Mouse (Mus musculus) liver, embryonic 14.5 days (tissue): ENCODE data around the gene Map7.

ENCODE experiments used
- CTCF ChIP-seq: IDR thresholded peaks from 2 replicates; pipeline ENCODE4 v1.5.1; 2016; ENCODE audit warnings: antibody characterized with exemption, low read depth, control low read depth
- EP300 ChIP-seq: IDR thresholded peaks from 2 replicates; pipeline ENCODE4 v1.6.1; 2016; ENCODE audit warnings: antibody characterized with exemption, low read depth

DNA sequence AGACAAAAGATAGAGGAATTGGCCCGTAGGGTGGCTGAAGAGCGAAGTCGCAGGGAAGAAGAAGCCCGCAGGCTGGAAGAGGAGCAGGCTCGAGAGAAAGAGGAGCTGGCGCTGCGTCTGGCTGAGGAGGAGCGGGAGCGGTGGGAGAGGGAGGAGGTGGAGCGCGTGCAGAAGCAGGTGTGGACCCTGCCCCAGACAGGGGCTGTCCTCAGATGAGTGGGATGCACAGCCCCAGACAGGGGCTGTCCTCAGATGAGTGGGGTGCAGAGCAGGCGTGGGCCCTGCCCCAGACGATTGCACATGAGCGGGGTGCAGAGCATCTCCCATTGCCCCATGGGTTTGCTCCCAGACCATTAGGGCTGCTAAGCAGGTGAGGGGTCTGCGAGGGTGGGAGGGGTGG lies 125.0 kb downstream of the Map7 start:
- TF ChIP-seq EP300, result no peak
- no peak for TF ChIP-seq CTCF
